Mouse (Mus musculus): Measurements from ENCODE around the gene Pa2g4.

DNA sequence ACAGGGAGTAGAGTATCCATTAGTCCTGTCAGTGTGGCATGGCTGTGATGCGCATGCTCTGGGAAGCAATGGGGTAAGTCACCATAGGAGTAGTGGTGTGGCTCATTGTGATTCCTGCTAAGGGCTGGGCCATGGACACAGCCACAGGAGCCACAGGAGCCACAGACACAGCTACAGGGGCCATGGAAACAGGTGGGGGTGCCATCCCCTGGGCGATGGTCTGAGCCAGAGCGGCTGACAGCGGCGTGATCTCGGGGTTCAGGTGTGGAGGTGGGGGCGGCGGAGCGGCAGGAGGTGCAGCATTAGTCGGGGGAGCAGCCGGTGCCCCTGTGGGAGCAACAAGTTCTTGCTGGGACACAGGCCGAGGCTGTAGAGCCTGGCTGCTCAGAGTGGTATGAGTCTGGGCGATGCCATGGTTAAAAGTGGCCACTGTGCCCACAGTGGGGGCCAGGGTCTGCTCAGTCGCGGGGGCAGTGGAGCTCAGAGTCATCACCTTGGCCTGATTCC, 21.6 kb downstream of the Pa2g4 start:
- TF ChIP-seq REST (IDR thresholded peaks at IDR 0.05; ENCODE audit: insufficient read depth, insufficient read length) (no peak), SRF (IDR thresholded peaks at IDR 0.05; ENCODE audit: control insufficient read depth, insufficient read length, low read depth) (no peak)

All from myocyte (in vitro differentiated cells).